Mouse (Mus musculus): ENCODE data around the gene Ubac2.

DNA sequence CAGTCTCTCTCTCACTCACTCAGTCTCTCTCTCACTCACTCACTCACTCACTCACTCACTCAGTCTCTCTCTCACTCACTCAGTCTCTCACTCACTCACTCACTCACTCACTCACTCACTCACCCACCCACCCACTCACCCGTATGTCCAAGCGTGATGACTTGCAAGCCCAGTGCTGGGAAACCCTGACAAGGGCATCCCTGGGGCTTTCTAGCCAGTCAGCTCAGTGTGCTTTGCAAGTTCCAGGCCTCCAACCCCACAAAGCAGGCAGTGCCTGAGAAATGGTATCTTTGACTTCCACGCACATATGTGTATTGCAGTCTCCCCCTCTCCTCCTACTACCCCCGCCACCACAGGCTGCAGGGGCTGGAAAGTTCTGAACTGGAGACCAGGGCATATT, 43.6 kb downstream of the Ubac2 start:
- TF ChIP-seq MAFK (IDR thresholded peaks at IDR 0.05; ENCODE audit: insufficient read depth, low read depth, low read length) (no peak), HCFC1 (IDR thresholded peaks at IDR 0.05; ENCODE audit: borderline replicate concordance, insufficient read depth, low read length) (no peak)

All from ES-E14 (cell line).